Mouse (Mus musculus) limb, embryonic 10.5 days (tissue): ENCODE data around the gene Dgcr2. TPM values are rescaled to one million over a fixed set of nuclear protein-coding genes. Genes with fewer than 3 reads are reported as not detected.

ENCODE experiments used
- DNase-seq: peaks from one replicate; pipeline ENCODE4 v3.0.0-alpha.2; 2017; ENCODE audit warnings: low spot score
- H3K27ac ChIP-seq: fragments of 300-500 bp; sonication (generic); 2 replicates; pipeline ENCODE4 v1.5.1; 2016; ENCODE audit warnings: mild to moderate bottlenecking
- H3K27me3 ChIP-seq: fragments of 300-500 bp; sonication (generic); 2 replicates; pipeline ENCODE4 v1.6.1; 2016; ENCODE audit warnings: low read depth, mild to moderate bottlenecking; ENCODE audit not compliant: poor library complexity, severe bottlenecking
- H3K36me3 ChIP-seq: fragments of 300-500 bp; sonication (generic); 2 replicates; pipeline ENCODE4 v1.6.1; 2016; ENCODE audit warnings: mild to moderate bottlenecking, moderate library complexity
- H3K4me1 ChIP-seq: fragments of 300-500 bp; sonication (generic); 2 replicates; pipeline ENCODE4 v1.6.1; 2016
- H3K4me3 ChIP-seq: fragments of 300-500 bp; sonication (generic); 2 replicates; pipeline ENCODE4 v1.5.1; 2016; ENCODE audit warnings: mild to moderate bottlenecking, moderate library complexity
- H3K9me3 ChIP-seq: fragments of 300-500 bp; sonication (generic); replicated peaks from 2 replicates; pipeline ENCODE4 v1.6.1; 2016; ENCODE audit warnings: mild to moderate bottlenecking
- WGBS: fragments of 180-500 bp; shearing (Covaris S2); methylation state at CpG from one replicate; pipeline ENCODE4 v1.1.7; 2016; 5-methylcytosine and 5-hydroxymethylcytosine counted together
- polyA plus RNA-seq: library from polyadenylated mRNA; unstranded; fragments of >200 nt; fragmentation: Nextera tagmentation; extraction: Ambion mirVana; gene quantifications from 2 replicates; pipeline ENCODE4 v1.2.1, GENCODE M21; 2016

The Dgcr2 gene
- polyA plus RNA-seq, 1 experiment from 2014 or later: 116 TPM

- H3K9me3 ChIP-seq: no peaks in the 10 kb centered on the region
- H3K36me3 ChIP-seq: peaks cover 41% of the 10 kb centered on the region
- 0 out of 2 replicates have a peak overlapping the region, but pooled peaks have one; percentile 20 for H3K27ac ChIP-seq
- peak overlapping the region; percentile 78 for H3K4me3 ChIP-seq
- H3K4me1 ChIP-seq: peaks cover 92% of the 10 kb centered on the region
- no peak for DNase-seq
- peaks cover 69% of the 10 kb centered on the region for H3K27me3 ChIP-seq
Observed at GRCm38 (mm10) chr16:17799584-17799983, 98.8 kb downstream of the Dgcr2 start.

DNA sequence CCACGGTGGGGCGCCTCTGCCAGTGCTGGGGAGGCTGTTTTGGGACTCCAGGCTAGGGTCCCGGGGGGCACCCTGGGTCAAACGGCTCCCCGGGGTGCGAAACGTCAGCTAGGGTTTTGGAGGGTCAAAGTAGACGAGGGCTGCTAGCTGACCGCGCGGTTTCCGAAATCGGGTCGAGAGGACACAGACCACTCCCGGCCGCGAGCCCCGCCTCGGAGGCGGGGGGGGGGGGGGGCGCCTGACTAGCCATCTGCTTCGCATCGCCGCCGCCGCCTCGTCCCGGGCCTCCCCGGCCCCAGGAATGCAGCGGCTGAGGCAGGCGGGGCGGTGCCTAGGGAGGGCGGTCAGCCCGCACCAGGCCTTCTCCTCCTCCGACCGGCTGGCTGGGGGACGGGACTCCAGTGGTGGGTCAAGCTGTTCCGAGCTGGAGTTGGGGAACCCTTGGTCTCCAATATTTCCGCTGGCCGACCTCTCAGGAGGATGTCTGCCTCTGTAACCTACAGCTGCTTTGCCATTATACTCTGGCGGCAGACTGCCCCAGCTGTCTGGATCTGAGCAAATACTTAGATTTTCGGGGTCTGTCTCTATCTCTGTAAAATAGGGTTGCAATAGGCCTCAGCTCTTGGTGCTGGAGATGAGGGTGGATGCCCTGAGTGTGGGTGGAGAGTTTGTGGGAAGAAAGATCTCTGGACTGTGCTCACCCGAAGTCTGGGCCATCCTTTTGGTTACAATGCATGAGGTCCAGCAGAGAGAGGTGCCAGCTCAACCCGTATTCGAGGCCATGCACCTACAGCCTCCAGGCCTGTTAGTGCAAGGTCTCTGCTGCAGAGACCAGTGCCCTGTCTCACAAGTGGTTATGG, 99.8 kb downstream of the Dgcr2 start:
- Histone ChIP-seq H3K27me3 (peaks cover 59% of the 10 kb centered on the region), H3K4me3 (peak overlapping the region; percentile 78), H3K4me1 (peaks cover 81% of the 10 kb centered on the region), H3K27ac (peak overlapping the region; percentile 99), H3K9me3 (no peaks in the 10 kb centered on the region), H3K36me3 (peaks cover 41% of the 10 kb centered on the region)
- DNase-seq: peak; percentile 89
- WGBS: 2% methylated on average over 43 of the region's 45 CpGs

GRCm38 (mm10) chr16:17797812-17798311, 100.5 kb downstream of the Dgcr2 start:
- Histone ChIP-seq H3K36me3 (peaks cover 41% of the 10 kb centered on the region), H3K27me3 (peaks cover 52% of the 10 kb centered on the region), H3K4me3 (peak overlapping the region; percentile 78), H3K4me1 (peaks cover 74% of the 10 kb centered on the region), H3K27ac (peak overlapping the region; percentile 99), H3K9me3 (no peaks in the 10 kb centered on the region)
- WGBS: 2% methylated on average over 29 of the region's 29 CpGs
- DNase-seq: peak; percentile 80

GRCm38 (mm10) chr16:17796971-17797811, 101.2 kb downstream of the Dgcr2 start, which contains the start of gene Scarf2:
Gene Scarf2 (plus strand): TSS chr16:17797282.
- Histone ChIP-seq H3K9me3 (no peaks in the 10 kb centered on the region), H3K27me3 (peaks cover 46% of the 10 kb centered on the region), H3K36me3 (peaks cover 43% of the 10 kb centered on the region), H3K27ac (peak within 1 kb of the TSS; percentile 99), H3K4me3 (peak within 1 kb of the TSS; percentile 78), H3K4me1 (peaks cover 68% of the 10 kb centered on the region)
- WGBS: under 1% methylated on average over 79 of the region's 81 CpGs
- DNase-seq: peak; percentile 87

DNA sequence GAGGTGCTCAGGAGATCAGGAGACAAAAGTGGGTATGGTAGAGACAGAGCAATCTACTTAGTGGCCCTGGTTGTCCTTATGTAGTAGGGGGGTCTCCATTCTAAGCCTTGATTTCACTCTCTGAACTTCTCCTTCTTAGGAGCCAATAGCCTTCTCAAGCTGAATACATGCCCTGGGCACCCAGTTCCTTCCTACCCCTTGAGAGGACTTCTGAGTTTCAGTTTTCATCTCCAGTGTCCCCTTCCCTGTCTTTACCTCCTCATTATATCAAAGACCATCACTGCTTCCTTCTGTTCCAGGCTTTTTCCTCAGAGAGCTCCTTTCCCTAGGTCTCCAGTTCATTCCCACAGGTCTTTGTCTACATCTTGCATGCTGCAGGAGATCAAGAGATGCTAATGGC, 101.8 kb downstream of the Dgcr2 start:
- peak overlapping the region; percentile 78 for H3K4me3 ChIP-seq
- no peaks in the 10 kb centered on the region for H3K9me3 ChIP-seq
- H3K36me3 ChIP-seq: peaks cover 46% of the 10 kb centered on the region
- peaks cover 61% of the 10 kb centered on the region for H3K4me1 ChIP-seq
- peaks cover 39% of the 10 kb centered on the region for H3K27me3 ChIP-seq
- peak overlapping the region; percentile 99 for H3K27ac ChIP-seq
- DNase-seq: no peak

- H3K27me3 ChIP-seq: peaks cover 30% of the 10 kb centered on the region
- H3K4me3 ChIP-seq: no peak overlapping the region
- H3K27ac ChIP-seq: peak overlapping the region; percentile 99
- no peaks in the 10 kb centered on the region for H3K9me3 ChIP-seq
- peaks cover 49% of the 10 kb centered on the region for H3K36me3 ChIP-seq
- peaks cover 52% of the 10 kb centered on the region for H3K4me1 ChIP-seq
- no peak for DNase-seq
- 64% methylated on average over 5 of the region's 5 CpGs for WGBS
Observed at GRCm38 (mm10) chr16:17795643-17796042, 102.7 kb downstream of the Dgcr2 start.

DNA sequence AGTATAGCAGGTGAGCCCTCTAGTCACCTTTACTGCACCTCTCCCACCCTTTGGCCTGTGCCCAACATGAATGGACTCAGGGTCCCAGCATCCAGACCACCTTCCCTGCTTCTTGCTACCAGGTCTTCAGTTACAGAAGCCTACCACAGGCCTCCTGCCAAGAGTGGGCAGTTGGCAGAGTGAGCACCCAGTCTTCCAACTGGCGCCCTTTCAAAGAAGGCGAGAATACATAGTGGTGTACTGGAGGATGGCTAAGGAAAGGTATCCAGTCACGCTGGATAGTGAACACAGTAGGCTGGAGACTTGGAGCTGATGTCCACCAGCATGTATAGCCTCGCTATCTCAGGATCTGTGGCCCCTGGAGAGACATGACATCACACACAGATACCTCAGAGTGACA, 104.3 kb downstream of the Dgcr2 start:
- WGBS: 92% methylated on average over 4 of the region's 4 CpGs
- peaks cover 14% of the 10 kb centered on the region for H3K27me3 ChIP-seq
- H3K9me3 ChIP-seq: no peaks in the 10 kb centered on the region
- no peak overlapping the region for H3K27ac ChIP-seq
- no peak overlapping the region for H3K4me3 ChIP-seq
- peaks cover 36% of the 10 kb centered on the region for H3K4me1 ChIP-seq
- no peak for DNase-seq
- H3K36me3 ChIP-seq: peaks cover 55% of the 10 kb centered on the region

DNA sequence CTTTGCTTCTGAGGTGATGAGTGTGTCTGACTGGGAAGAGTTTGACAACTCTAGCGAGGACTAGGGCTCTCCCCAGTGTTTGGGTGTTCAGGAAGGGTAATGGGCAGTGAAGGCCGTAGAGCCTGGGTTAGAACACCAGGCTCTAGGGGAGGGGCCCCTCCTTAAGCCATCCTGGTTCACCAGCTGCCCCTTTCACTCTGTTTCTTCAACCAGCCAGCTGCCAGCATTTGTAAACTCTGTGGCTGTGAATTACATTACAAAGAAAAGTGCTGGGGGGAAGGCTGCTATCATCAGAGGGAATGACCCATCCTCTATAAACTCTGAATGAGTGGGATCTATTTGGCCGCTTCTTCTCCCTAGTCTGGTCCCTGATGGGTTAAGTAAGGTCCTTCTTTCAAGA, 105.6 kb downstream of the Dgcr2 start:
- H3K27ac ChIP-seq: no peak overlapping the region
- H3K27me3 ChIP-seq: peaks cover 8% of the 10 kb centered on the region; the same call in 1 of the 2 replicates
- H3K4me3 ChIP-seq: no peak overlapping the region
- peaks cover 23% of the 10 kb centered on the region for H3K4me1 ChIP-seq
- DNase-seq: no peak
- H3K9me3 ChIP-seq: no peaks in the 10 kb centered on the region
- peaks cover 67% of the 10 kb centered on the region for H3K36me3 ChIP-seq
- 68% methylated on average over 3 of the region's 3 CpGs for WGBS

Other genes with a start within 250 kb of the Dgcr2 start
- gene Med15, start 165.7 kb downstream of the Dgcr2 start, polyA plus RNA-seq: 53.2 and 55.1 TPM in 2 replicates
- 70.4 and 81.3 TPM in 2 replicates for gene Klhl22, start 138.9 kb downstream of the Dgcr2 start, polyA plus RNA-seq
- gene Scarf2, start 101.3 kb downstream of the Dgcr2 start, polyA plus RNA-seq: 16.8 and 24.5 TPM in 2 replicates
- 0.55 and 0.61 TPM in 2 replicates for gene B830017H08Rik, start 65.4 kb downstream of the Dgcr2 start, polyA plus RNA-seq
- gene Car15, start 60.2 kb downstream of the Dgcr2 start, polyA plus RNA-seq: 2.5 and 3.4 TPM in 2 replicates
- gene Gm20518, start 6.9 kb downstream of the Dgcr2 start, polyA plus RNA-seq: 0.34 and 0.44 TPM in 2 replicates
- gene Tssk1, start 4.3 kb downstream of the Dgcr2 start, polyA plus RNA-seq: 0.04 and 0.05 TPM in 2 replicates
- gene Tssk2, start 75 bp upstream of the Dgcr2 start, polyA plus RNA-seq: not detected in 2 replicates
- 56.0 and 63.4 TPM in 2 replicates for gene Ess2, start 12.8 kb upstream of the Dgcr2 start, polyA plus RNA-seq
- 0.13 TPM in 1 of 2 replicates, not detected in the other for gene Gsc2, start 16.5 kb upstream of the Dgcr2 start, polyA plus RNA-seq
- gene Slc25a1, start 29.7 kb upstream of the Dgcr2 start, polyA plus RNA-seq: 94.2 and 103 TPM in 2 replicates
- not detected in 2 replicates for gene Vpreb2, start 81.9 kb upstream of the Dgcr2 start, polyA plus RNA-seq
- gene Dgcr6, start 154.3 kb upstream of the Dgcr2 start, polyA plus RNA-seq: 160 and 168 TPM in 2 replicates
- gene Prodh, start 191.6 kb upstream of the Dgcr2 start, polyA plus RNA-seq: 16.6 and 19.4 TPM in 2 replicates
- 1.3 and 3.8 TPM in 2 replicates for gene Rtn4r, start 229.1 kb upstream of the Dgcr2 start, polyA plus RNA-seq